8 mouse cellular contexts compared by ENCODE assay signal in the genomic region with DNA sequence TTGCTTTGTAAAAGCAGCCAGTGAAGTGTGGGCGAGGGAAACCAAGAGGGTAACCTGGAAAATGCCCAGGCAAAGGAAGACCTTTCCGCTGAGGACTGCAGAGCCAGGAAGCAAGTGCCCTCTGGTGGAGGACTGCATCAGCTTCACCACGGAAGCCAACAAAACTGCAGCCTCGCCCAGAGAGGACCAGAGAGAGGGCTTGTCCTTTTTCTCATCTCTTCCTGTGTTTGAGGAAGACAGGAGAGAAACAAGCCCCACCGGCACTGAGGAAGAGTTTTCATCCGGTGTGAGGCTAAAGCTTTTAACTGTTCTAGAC. TPM values are rescaled to one million over a fixed set of nuclear protein-coding genes. Genes with fewer than 3 reads are reported as not detected.
DNase-seq lines count a peak whose midpoint lies in the region; ATAC-seq and TF ChIP-seq lines count a peak whose summit lies in the region.

No protein-coding gene starts in this region.

- no peak for TF ChIP-seq POLR2A in heart, adult 2 months (IDR thresholded peaks at IDR 0.05; ENCODE audit: insufficient read depth, low read depth, low read length)

- DNase-seq in heart, adult 2 months: peak in 1 of 2 experiments; percentile 12
- no peak for DNase-seq in heart, adult 9 months (ENCODE audit: low spot score in 2 of 2)
- peak; percentile 38 for DNase-seq in Muller cell, postnatal 12 days (ENCODE audit: inconsistent ontology term)
- peak; percentile 72 for DNase-seq in embryo, embryonic 10.5 days (ENCODE audit: low spot score)
- DNase-seq in hindbrain, embryonic 14.5 days (ENCODE audit: low spot score): peak; percentile 75
- DNase-seq in left cerebral cortex, postnatal 14 days (ENCODE audit: low spot score in 2 of 2): peak; percentile 59 to 64
- DNase-seq in neural tube, embryonic 11.5 days (ENCODE audit: low spot score): peak; percentile 54
- DNase-seq in yolk sac, embryonic 10.5 days (ENCODE audit: low spot score): no peak

- no peak overlapping the region for H3K9ac ChIP-seq in heart, adult 2 months (ENCODE audit: low read depth, low read length)
- no peak overlapping the region for H3K9ac ChIP-seq in hindbrain, embryonic 14.5 days
- H3K9ac ChIP-seq in neural tube, embryonic 11.5 days (ENCODE audit: low read length): no peak overlapping the region

- TF ChIP-seq EP300 in heart, adult 2 months (IDR thresholded peaks at IDR 0.05; ENCODE audit: insufficient read depth, low read depth, low read length): no peak

- peak; percentile 78; the same call in 1 of the 2 replicates for ATAC-seq in hindbrain, embryonic 14.5 days (ENCODE audit: low FRiP score)
- ATAC-seq in neural tube, embryonic 11.5 days (ENCODE audit: insufficient read depth, low FRiP score, low TSS enrichment): no peak

- no peaks in the 10 kb centered on the region; the same call in 1 of the 2 replicates for H3K9me3 ChIP-seq in hindbrain, embryonic 14.5 days (ENCODE audit: control insufficient read depth, low read length)
- H3K9me3 ChIP-seq in neural tube, embryonic 11.5 days (ENCODE audit: control insufficient read depth, low read length): no peaks in the 10 kb centered on the region

- intact Hi-C loops in heart, adult 2 months (cut with DNase I): no loop called here
- intact Hi-C loops in left cerebral cortex, postnatal 14 days (cut with DNase I): loop anchor here (10.0 kb wide), 2 partner anchors 703 to 963 kb away; no protein-coding TSS in a partner anchor

- no peaks in the 10 kb centered on the region for H3K27me3 ChIP-seq in heart, adult 2 months (ENCODE audit: control insufficient read depth, insufficient read depth, low read length)
- H3K27me3 ChIP-seq in hindbrain, embryonic 14.5 days (ENCODE audit: control insufficient read depth, insufficient read depth, low read length): no peaks in the 10 kb centered on the region
- no peaks in the 10 kb centered on the region for H3K27me3 ChIP-seq in neural tube, embryonic 11.5 days (ENCODE audit: control insufficient read depth, insufficient read depth, low read length)

- no peaks in the 10 kb centered on the region for H3K79me2 ChIP-seq in heart, adult 2 months (replicated peaks; ENCODE audit: control insufficient read depth, insufficient read depth, low read length)

- H3K4me1 ChIP-seq in heart, adult 2 months (ENCODE audit: control insufficient read depth, insufficient read depth, low read length): no peaks in the 10 kb centered on the region
- 0 out of 2 replicates have a peak, but pooled peaks cover 3% of the 10 kb centered on the region for H3K4me1 ChIP-seq in hindbrain, embryonic 14.5 days (replicated peaks; ENCODE audit: control insufficient read depth, insufficient read depth, low read length)
- H3K4me1 ChIP-seq in neural tube, embryonic 11.5 days (ENCODE audit: control insufficient read depth, insufficient read depth, low read length): no peaks in the 10 kb centered on the region

- no peak overlapping the region for H3K4me3 ChIP-seq in heart, adult 2 months
- no peak overlapping the region for H3K4me3 ChIP-seq in hindbrain, embryonic 14.5 days (replicated peaks; ENCODE audit: low read length)
- no peak overlapping the region for H3K4me3 ChIP-seq in neural tube, embryonic 11.5 days (ENCODE audit: low read depth, low read length)

- no peak overlapping the region for H3K4me2 ChIP-seq in hindbrain, embryonic 14.5 days (replicated peaks)
- H3K4me2 ChIP-seq in neural tube, embryonic 11.5 days (ENCODE audit: low read depth): no peak overlapping the region

- H3K36me3 ChIP-seq in heart, adult 2 months (ENCODE audit: control insufficient read depth, insufficient read depth, low read length): no peaks in the 10 kb centered on the region
- no peaks in the 10 kb centered on the region for H3K36me3 ChIP-seq in hindbrain, embryonic 14.5 days (replicated peaks; ENCODE audit: control insufficient read depth, insufficient read depth)
- no peaks in the 10 kb centered on the region for H3K36me3 ChIP-seq in neural tube, embryonic 11.5 days (ENCODE audit: control insufficient read depth, insufficient read depth, low read length)

- 14% methylated on average over 6 of the region's 6 CpGs for WGBS in heart, adult 2 months
- WGBS in hindbrain, embryonic 14.5 days: 28% methylated on average over 6 of the region's 6 CpGs
- WGBS in neural tube, embryonic 11.5 days: 36% methylated on average over 6 of the region's 6 CpGs

- no peak overlapping the region for H3K27ac ChIP-seq in heart, adult 2 months
- no peak overlapping the region for H3K27ac ChIP-seq in hindbrain, embryonic 14.5 days
- H3K27ac ChIP-seq in neural tube, embryonic 11.5 days (ENCODE audit: low read depth, low read length): no peak overlapping the region

- TF ChIP-seq CTCF in heart, adult 2 months (IDR thresholded peaks at IDR 0.05): peak; percentile 74

RNA-seq across cellular contexts. Expression of a gene that starts 47.3 kb away (rescaled TPM):
- total RNA-seq in heart, adult 2 months (2021): 10 to 100 TPM; 10.3 to 10.4 TPM
- 2.7 and 4.1 TPM in 2 replicates for polyA plus RNA-seq in heart, adult 2 months (2012; rRNA removed)
- 6.5 and 7.3 TPM in 2 replicates for polyA plus RNA-seq in hindbrain, embryonic 14.5 days (2014; fragmentation: Nextera tagmentation; extraction: Ambion mirVana)
- 10 to 100 TPM in 1 of 2 experiments, 1 to 10 TPM in 1; 8.9 to 10.1 TPM for total RNA-seq in left cerebral cortex, postnatal 14 days (2021)
- 14.4 and 15.5 TPM in 2 replicates for polyA plus RNA-seq in neural tube, embryonic 11.5 days (2014; fragmentation: Nextera tagmentation; extraction: Ambion mirVana)

Comparison
In these comparisons a context has a peak if more than half of its experiments do, and no peak if none do; other contexts are left out.
1. DNase-seq: peak in Muller cell, postnatal 12 days (single experiment), embryo, embryonic 10.5 days (single experiment), hindbrain, embryonic 14.5 days (single experiment), left cerebral cortex, postnatal 14 days (2 of 2) and neural tube, embryonic 11.5 days (single experiment); none in heart, adult 9 months (0 of 2) and yolk sac, embryonic 10.5 days (single experiment).